Mouse (Mus musculus) forebrain, postnatal 0 days (tissue): ENCODE measurements at regions not wholly inside any gene's neighbourhood (a gene's known extent, or its start where the extent isn't known, plus 50 kb on each side); places are given as distances from the start of the nearest gene placed in this dataset.

Experiments used
- ATAC-seq: fragments of 200-750 bp; cut with Nextera tagmentation; 2 replicates; pipeline ENCODE4 v1.8.0; 2017; ENCODE audit warnings: mild to moderate bottlenecking, moderate library complexity
- DNase-seq: peaks from one replicate; pipeline ENCODE4 v3.0.0-alpha.2; 2015
- H3K27ac ChIP-seq: fragments of 300-500 bp; sonication (generic); 2 replicates; pipeline ENCODE4 v1.5.1; 2014; ENCODE audit warnings: low read depth, mild to moderate bottlenecking, antibody characterized with exemption, low read length, moderate library complexity, mixed read lengths
- H3K27me3 ChIP-seq: fragments of 300-500 bp; sonication (generic); 2 replicates; pipeline ENCODE4 v1.6.1; 2014; ENCODE audit warnings: mild to moderate bottlenecking, low read length, mixed read lengths; ENCODE audit not compliant: insufficient read depth
- H3K36me3 ChIP-seq: fragments of 300-500 bp; sonication (generic); 2 replicates; pipeline ENCODE4 v1.6.1; 2014; ENCODE audit warnings: mild to moderate bottlenecking, moderate library complexity; ENCODE audit not compliant: insufficient read depth
- H3K4me1 ChIP-seq: fragments of 300-500 bp; sonication (generic); 2 replicates; pipeline ENCODE4 v1.6.1; 2014; ENCODE audit warnings: antibody characterized with exemption; ENCODE audit not compliant: insufficient read depth
- H3K4me2 ChIP-seq: fragments of 300-500 bp; sonication (generic); 2 replicates; pipeline ENCODE4 v1.6.1; 2014; ENCODE audit warnings: low read depth, mild to moderate bottlenecking, moderate library complexity
- H3K4me3 ChIP-seq: fragments of 300-500 bp; sonication (generic); 2 replicates; pipeline ENCODE4 v1.5.1; 2014; ENCODE audit warnings: low read depth, low read length, mixed read lengths
- H3K9ac ChIP-seq: fragments of 300-500 bp; sonication (generic); 2 replicates; pipeline ENCODE4 v1.6.1; 2014; ENCODE audit warnings: mild to moderate bottlenecking
- H3K9me3 ChIP-seq: fragments of 300-500 bp; sonication (generic); 2 replicates; pipeline ENCODE4 v1.6.1; 2016; ENCODE audit warnings: low read length
- CTCF ChIP-seq: sonication (generic); IDR thresholded peaks from 2 replicates; pipeline ENCODE4 v1.5.1; 2016; ENCODE audit warnings: antibody characterized with exemption, control low read depth, low read depth
- WGBS: fragments of 180-500 bp; shearing (Covaris S2); extraction: QIAGEN DNeasy Blood & Tissue Kit; methylation state at CpG from one replicate; pipeline ENCODE4 v1.1.7; 2014; 5-methylcytosine and 5-hydroxymethylcytosine counted together

- DNase-seq: peak; percentile 3
- TF ChIP-seq CTCF: no peak; the same call in 1 of the 2 replicates
- H3K27me3 ChIP-seq: no peaks in the 10 kb centered on the region
- no peaks in the 10 kb centered on the region for H3K36me3 ChIP-seq
- no peak overlapping the region for H3K9ac ChIP-seq
- no peak overlapping the region for H3K4me3 ChIP-seq
- H3K9me3 ChIP-seq: no peaks in the 10 kb centered on the region
- no peaks in the 10 kb centered on the region for H3K4me1 ChIP-seq
- H3K27ac ChIP-seq: no peak overlapping the region
- 55% methylated on average over 1 of the region's 1 CpGs for WGBS
- ATAC-seq: no peak
- no peak overlapping the region for H3K4me2 ChIP-seq
Measured at GRCm38 (mm10) chr1:97496915-97497314, 165.0 kb downstream of the D1Ertd622e start.

- no peaks in the 10 kb centered on the region for H3K27me3 ChIP-seq
- 67% methylated on average over 2 of the region's 2 CpGs for WGBS
- H3K9ac ChIP-seq: no peak overlapping the region
- no peaks in the 10 kb centered on the region for H3K9me3 ChIP-seq
- DNase-seq (no peak), ATAC-seq (no peak)
- H3K4me3 ChIP-seq: no peak overlapping the region
- H3K4me1 ChIP-seq: no peaks in the 10 kb centered on the region
- H3K4me2 ChIP-seq: no peak overlapping the region
- no peak for TF ChIP-seq CTCF
- H3K36me3 ChIP-seq: no peaks in the 10 kb centered on the region
- H3K27ac ChIP-seq: no peak overlapping the region
Measured at GRCm38 (mm10) chr1:97479921-97480320, 182.0 kb downstream of the D1Ertd622e start.
